ENCODE assay signal across 8 mouse cellular contexts in genomic region chr7:18679772-18680171, GRCm38 (mm10). TPM values are rescaled to one million over a fixed set of nuclear protein-coding genes. Genes with fewer than 3 reads are reported as not detected.
A peak's percentile ranks its signal among the peaks of the same experiment; 100 is the strongest.
DNase-seq lines count a peak whose midpoint lies in the region; ATAC-seq and TF ChIP-seq lines count a peak whose summit lies in the region.

No protein-coding gene starts in this region.

- ATAC-seq in hindbrain, embryonic 14.5 days (ENCODE audit: low FRiP score): no peak
- no peak for ATAC-seq in hindbrain, embryonic 13.5 days (ENCODE audit: low FRiP score)
- ATAC-seq in intestine, postnatal 0 days: no peak
- ATAC-seq in megakaryocyte-erythroid progenitor cell, adult 5-6 weeks (replicated peaks; ENCODE audit: low FRiP score, low TSS enrichment, poor library complexity, severe bottlenecking): no peak; the same call in 1 of the 2 replicates

- intact Hi-C loops in gastrocnemius, postnatal 36 days (cut with DNase I): no loop called here

- no peaks in the 10 kb centered on the region for H3K36me3 ChIP-seq in hindbrain, embryonic 14.5 days (replicated peaks; ENCODE audit: control insufficient read depth, insufficient read depth)
- no peaks in the 10 kb centered on the region for H3K36me3 ChIP-seq in hindbrain, embryonic 13.5 days
- H3K36me3 ChIP-seq in intestine, postnatal 0 days (ENCODE audit: control insufficient read depth, insufficient read depth): no peaks in the 10 kb centered on the region

- no peaks in the 10 kb centered on the region for H3K27me3 ChIP-seq in hindbrain, embryonic 14.5 days (ENCODE audit: control insufficient read depth, insufficient read depth, low read length)
- H3K27me3 ChIP-seq in hindbrain, embryonic 13.5 days: no peaks in the 10 kb centered on the region
- H3K27me3 ChIP-seq in intestine, postnatal 0 days (replicated peaks; ENCODE audit: control insufficient read depth, insufficient read depth, low read length): no peaks in the 10 kb centered on the region

- 40% methylated on average over 2 of the region's 2 CpGs for WGBS in hindbrain, embryonic 14.5 days
- 46% methylated on average over 2 of the region's 2 CpGs for WGBS in hindbrain, embryonic 13.5 days
- 44% methylated on average over 2 of the region's 2 CpGs for WGBS in intestine, postnatal 0 days

- TF ChIP-seq CTCF in intestine, postnatal 0 days (IDR thresholded peaks at IDR 0.05; ENCODE audit: low read depth): peak; percentile 79

- H3K4me1 ChIP-seq in hindbrain, embryonic 14.5 days (replicated peaks; ENCODE audit: control insufficient read depth, insufficient read depth, low read length): no peaks in the 10 kb centered on the region
- H3K4me1 ChIP-seq in hindbrain, embryonic 13.5 days (replicated peaks): no peaks in the 10 kb centered on the region
- no peaks in the 10 kb centered on the region for H3K4me1 ChIP-seq in intestine, postnatal 0 days (replicated peaks; ENCODE audit: control insufficient read depth, insufficient read depth, low read length)

- DNase-seq in hindbrain, embryonic 14.5 days (ENCODE audit: low spot score): peak; percentile 67
- peak; percentile 16 for DNase-seq in MN1 (ENCODE audit: low spot score)
- DNase-seq in cerebellum, postnatal 10 days: peak; percentile 58 to 73
- DNase-seq in lung, postnatal 10 days: peak; percentile 18
- no peak for DNase-seq in gastrocnemius, postnatal 36 days

- no peak overlapping the region for H3K4me3 ChIP-seq in hindbrain, embryonic 14.5 days (replicated peaks; ENCODE audit: low read length)
- H3K4me3 ChIP-seq in hindbrain, embryonic 13.5 days: no peak overlapping the region
- H3K4me3 ChIP-seq in intestine, postnatal 0 days (ENCODE audit: low read depth, low read length): no peak overlapping the region

- H3K9ac ChIP-seq in hindbrain, embryonic 14.5 days: no peak overlapping the region
- H3K9ac ChIP-seq in hindbrain, embryonic 13.5 days: no peak overlapping the region
- no peak overlapping the region for H3K9ac ChIP-seq in intestine, postnatal 0 days (ENCODE audit: low read depth, low read length)

- no peaks in the 10 kb centered on the region; the same call in 1 of the 2 replicates for H3K9me3 ChIP-seq in hindbrain, embryonic 14.5 days (ENCODE audit: control insufficient read depth, low read length)
- H3K9me3 ChIP-seq in hindbrain, embryonic 13.5 days: no peaks in the 10 kb centered on the region
- no peaks in the 10 kb centered on the region for H3K9me3 ChIP-seq in intestine, postnatal 0 days (ENCODE audit: control insufficient read depth)

- H3K4me2 ChIP-seq in hindbrain, embryonic 14.5 days (replicated peaks): no peak overlapping the region
- no peak overlapping the region for H3K4me2 ChIP-seq in hindbrain, embryonic 13.5 days
- H3K4me2 ChIP-seq in intestine, postnatal 0 days (replicated peaks; ENCODE audit: low read depth): no peak overlapping the region

- no peak overlapping the region for H3K27ac ChIP-seq in hindbrain, embryonic 14.5 days
- no peak overlapping the region for H3K27ac ChIP-seq in hindbrain, embryonic 13.5 days
- no peak overlapping the region for H3K27ac ChIP-seq in intestine, postnatal 0 days (ENCODE audit: low read depth, low read length)

RNA-seq across cellular contexts. Expression of gene Psg20, which starts 6.2 kb away (rescaled TPM):
- not detected in 2 replicates for polyA plus RNA-seq in hindbrain, embryonic 14.5 days (2014; fragmentation: Nextera tagmentation; extraction: Ambion mirVana)
- not detected in 2 replicates for polyA plus RNA-seq in hindbrain, embryonic 13.5 days (2015; fragmentation: Nextera tagmentation; extraction: Ambion mirVana)
- polyA plus RNA-seq in intestine, postnatal 0 days (2015; fragmentation: Nextera tagmentation; extraction: Ambion mirVana): not detected in 2 replicates
- not detected in 2 replicates for total RNA-seq in megakaryocyte-erythroid progenitor cell, adult 5-6 weeks (2014; fragmentation: Nextera tagmentation)
- not detected in 2 replicates for total RNA-seq in megakaryocyte-erythroid progenitor cell, adult 5-6 weeks (2017)
- total RNA-seq in gastrocnemius, postnatal 36 days (2021): not detected

RNA-seq across cellular contexts. Expression of gene Psg21, which starts 23.2 kb away (rescaled TPM):
- polyA plus RNA-seq in hindbrain, embryonic 14.5 days (2014; fragmentation: Nextera tagmentation; extraction: Ambion mirVana): not detected in 2 replicates
- polyA plus RNA-seq in hindbrain, embryonic 13.5 days (2015; fragmentation: Nextera tagmentation; extraction: Ambion mirVana): not detected in 2 replicates
- not detected in 2 replicates for polyA plus RNA-seq in intestine, postnatal 0 days (2015; fragmentation: Nextera tagmentation; extraction: Ambion mirVana)
- not detected in 2 replicates for total RNA-seq in megakaryocyte-erythroid progenitor cell, adult 5-6 weeks (2014; fragmentation: Nextera tagmentation)
- not detected in 2 replicates for total RNA-seq in megakaryocyte-erythroid progenitor cell, adult 5-6 weeks (2017)
- not detected for total RNA-seq in gastrocnemius, postnatal 36 days (2021)

RNA-seq across cellular contexts. Expression of gene Psg22, which starts 38.1 kb away (rescaled TPM):
- polyA plus RNA-seq in hindbrain, embryonic 14.5 days (2014; fragmentation: Nextera tagmentation; extraction: Ambion mirVana): not detected in 2 replicates
- polyA plus RNA-seq in hindbrain, embryonic 13.5 days (2015; fragmentation: Nextera tagmentation; extraction: Ambion mirVana): not detected in 2 replicates
- not detected in 2 replicates for polyA plus RNA-seq in intestine, postnatal 0 days (2015; fragmentation: Nextera tagmentation; extraction: Ambion mirVana)
- total RNA-seq in megakaryocyte-erythroid progenitor cell, adult 5-6 weeks (2014; fragmentation: Nextera tagmentation): not detected in 2 replicates
- total RNA-seq in megakaryocyte-erythroid progenitor cell, adult 5-6 weeks (2017): not detected in 2 replicates
- not detected for total RNA-seq in gastrocnemius, postnatal 36 days (2021)

Comparison
In these comparisons a context has a peak if more than half of its experiments do, and no peak if none do; other contexts are left out.
1. DNase-seq: peak in hindbrain, embryonic 14.5 days (single experiment), MN1 (single experiment), cerebellum, postnatal 10 days (2 of 2) and lung, postnatal 10 days (single experiment); none in gastrocnemius, postnatal 36 days (0 of 2).